Mouse (Mus musculus): Measurements from ENCODE around the gene Rpl12.

GRCm38 (mm10) chr2:32965511-32966183 lies 4.3 kb downstream of the Rpl12 start:
- no peak for TF ChIP-seq CTCF (IDR thresholded peaks at IDR 0.05; ENCODE audit: borderline replicate concordance, extremely low read depth, insufficient read depth, insufficient read length)
- TF ChIP-seq POLR2A (IDR thresholded peaks at IDR 0.05; ENCODE audit: borderline replicate concordance, extremely low read depth, insufficient read depth, insufficient read length, poor library complexity, severe bottlenecking), result no peak
